Mouse (Mus musculus) CD4-positive, CD25-positive, alpha-beta regulatory T cell (primary cell): ENCODE results near the gene E130208F15Rik. TPM values are rescaled to one million over a fixed set of nuclear protein-coding genes. Genes with fewer than 3 reads are reported as not detected.

Experiments used
- polyA plus RNA-seq: library from polyadenylated mRNA; unstranded; fragments of 100-300 nt; shearing (Covaris generic); gene quantifications from one replicate; pipeline ENCODE4 v1.2.1, GENCODE M21; 2017

E130208F15Rik gene
- polyA plus RNA-seq, result not detected

GRCm38 (mm10) chr7:30321539-30322284 is at the start of gene E130208F15Rik:
Gene E130208F15Rik (plus strand): TSS chr7:30321740.

DNA sequence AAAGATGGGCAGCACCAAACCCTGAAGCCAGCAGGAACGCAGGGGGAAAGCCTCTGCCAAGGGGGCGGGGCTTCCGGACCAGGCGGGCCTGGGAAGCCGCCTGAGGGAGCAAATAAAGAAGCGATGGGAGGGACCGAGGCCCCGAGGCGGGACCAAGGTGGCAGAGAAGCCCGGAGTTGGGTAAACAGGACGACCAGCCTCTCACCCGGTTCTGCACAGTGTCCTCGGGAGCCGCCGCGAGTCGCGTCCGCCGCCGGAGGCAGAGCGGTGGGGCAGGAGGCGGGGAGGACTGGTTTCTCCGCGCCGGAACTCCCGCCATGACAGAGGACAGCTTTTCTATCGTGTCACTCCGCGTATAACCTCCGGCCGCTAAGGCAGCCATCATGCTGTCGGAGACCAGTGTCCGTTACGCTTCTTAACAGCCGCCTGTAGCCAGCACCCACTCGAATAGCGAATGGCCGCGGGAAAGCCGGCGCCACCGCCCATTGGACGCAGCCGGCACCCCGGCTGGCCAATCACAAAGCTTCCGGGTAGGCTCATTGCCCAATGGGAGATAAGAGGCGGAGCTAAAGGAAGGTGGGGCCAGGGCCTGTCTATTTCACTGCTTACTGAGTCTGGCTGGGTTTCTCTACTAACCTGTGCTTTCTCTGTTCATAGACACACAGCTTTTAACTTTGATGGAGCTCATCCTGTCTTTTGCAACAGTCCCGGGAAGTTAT is 41.4 kb upstream of the E130208F15Rik start, which contains the start of the genes Thap8 and Wdr62:
Gene Thap8 (plus strand): TSS at position 144 of the 719 bp plus-strand sequence.
Gene Wdr62 (minus strand): TSS at position 469 of the 719 bp plus-strand sequence.

DNA sequence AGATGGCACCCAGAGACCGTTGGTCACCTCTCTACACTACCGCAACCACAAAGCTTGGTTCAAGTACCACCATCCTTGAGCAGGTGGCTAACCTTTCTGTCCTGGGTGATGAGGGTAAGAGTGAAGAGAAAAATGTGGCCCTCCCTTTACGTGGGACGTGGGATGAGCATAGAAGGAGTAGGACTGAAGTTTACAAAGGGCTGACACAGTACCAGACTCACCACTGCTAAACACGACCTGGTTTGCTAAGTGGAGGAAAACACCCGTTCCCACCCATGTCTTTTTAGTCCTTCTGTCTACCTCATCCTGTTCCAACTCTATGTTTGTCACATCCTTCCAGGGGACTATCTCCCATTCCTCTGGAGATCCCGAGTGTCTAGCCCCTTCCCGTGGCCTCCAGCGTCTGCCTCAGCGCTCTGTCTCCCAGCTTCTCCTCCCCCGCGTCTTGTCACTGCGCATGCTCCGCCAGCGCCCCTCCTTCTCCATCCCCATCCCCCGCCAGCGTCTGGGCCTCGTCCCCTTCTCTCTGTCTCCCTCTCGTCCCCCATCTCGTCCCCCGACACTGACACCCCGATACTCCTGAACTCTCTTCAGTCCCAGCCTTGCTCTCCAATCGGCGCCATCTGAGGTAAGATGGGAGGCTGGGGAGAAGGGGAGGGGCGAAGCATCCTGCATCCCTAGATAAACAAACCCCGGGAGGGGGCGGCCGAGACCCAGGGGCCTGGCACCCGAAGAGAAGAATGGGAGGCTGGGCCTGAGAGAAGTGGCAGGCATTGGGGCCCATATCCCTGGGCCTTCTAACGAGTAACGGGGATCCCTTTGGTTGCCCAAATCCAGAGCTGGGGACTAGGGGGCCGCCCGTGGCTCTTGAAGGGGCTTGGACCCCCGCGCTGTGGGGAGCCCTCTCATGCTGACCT is 30.1 kb upstream of the E130208F15Rik start, which contains the start of gene Clip3:
Gene Clip3 (plus strand): TSS at position 514 of the 917 bp plus-strand sequence.

GRCm38 (mm10) chr7:30308076-30309005 is 13.2 kb upstream of the E130208F15Rik start, which contains the start of gene Alkbh6:
Gene Alkbh6 (plus strand): TSS chr7:30308717.

DNA sequence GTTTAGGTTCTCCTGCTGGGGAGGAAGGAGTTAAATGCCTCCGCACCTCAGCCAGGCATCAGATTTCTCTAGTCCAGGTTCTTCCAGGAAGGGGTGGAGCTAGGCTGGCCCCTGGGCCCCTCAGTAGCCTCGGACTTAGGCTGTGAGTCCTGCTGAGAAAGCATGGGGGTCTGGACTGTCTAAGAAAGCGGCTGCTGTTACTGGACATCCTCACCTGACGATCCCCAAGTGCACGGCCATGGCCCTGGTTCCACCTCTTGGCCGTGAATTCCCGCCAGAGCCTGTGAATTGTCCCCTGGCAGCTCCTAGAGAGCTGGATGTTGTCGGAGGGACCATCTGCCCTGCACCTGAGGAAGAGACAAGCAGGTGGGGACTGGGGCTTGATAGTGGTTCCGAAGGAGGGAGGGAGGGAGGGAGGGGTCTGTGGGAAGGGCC is 6.8 kb upstream of the E130208F15Rik start, which contains the start of gene Syne4:
Gene Syne4 (plus strand): TSS at position 87 of the 435 bp plus-strand sequence.

DNA sequence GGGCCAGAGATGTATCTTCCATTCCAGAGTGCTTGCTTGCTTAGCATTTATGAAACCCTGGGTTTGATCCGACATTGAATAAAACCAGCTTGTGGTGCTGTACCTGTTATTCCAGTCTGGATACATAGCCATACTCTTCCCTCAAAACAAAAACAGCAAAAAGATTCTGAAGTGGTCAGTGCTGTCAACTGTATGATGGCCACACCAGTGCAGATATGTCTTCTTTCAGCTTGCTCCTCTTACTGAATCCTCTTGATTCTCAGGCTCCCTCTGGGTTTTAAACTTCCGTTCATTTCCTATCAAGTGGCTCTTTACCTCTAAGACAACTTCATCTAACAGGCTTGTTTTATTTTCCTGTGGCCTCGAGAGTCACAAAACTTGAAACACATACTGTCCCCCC is 2.3 kb downstream of the E130208F15Rik start, which contains the start of gene Sdhaf1:
Gene Sdhaf1 (minus strand): TSS at position 101 of the 400 bp plus-strand sequence.

DNA sequence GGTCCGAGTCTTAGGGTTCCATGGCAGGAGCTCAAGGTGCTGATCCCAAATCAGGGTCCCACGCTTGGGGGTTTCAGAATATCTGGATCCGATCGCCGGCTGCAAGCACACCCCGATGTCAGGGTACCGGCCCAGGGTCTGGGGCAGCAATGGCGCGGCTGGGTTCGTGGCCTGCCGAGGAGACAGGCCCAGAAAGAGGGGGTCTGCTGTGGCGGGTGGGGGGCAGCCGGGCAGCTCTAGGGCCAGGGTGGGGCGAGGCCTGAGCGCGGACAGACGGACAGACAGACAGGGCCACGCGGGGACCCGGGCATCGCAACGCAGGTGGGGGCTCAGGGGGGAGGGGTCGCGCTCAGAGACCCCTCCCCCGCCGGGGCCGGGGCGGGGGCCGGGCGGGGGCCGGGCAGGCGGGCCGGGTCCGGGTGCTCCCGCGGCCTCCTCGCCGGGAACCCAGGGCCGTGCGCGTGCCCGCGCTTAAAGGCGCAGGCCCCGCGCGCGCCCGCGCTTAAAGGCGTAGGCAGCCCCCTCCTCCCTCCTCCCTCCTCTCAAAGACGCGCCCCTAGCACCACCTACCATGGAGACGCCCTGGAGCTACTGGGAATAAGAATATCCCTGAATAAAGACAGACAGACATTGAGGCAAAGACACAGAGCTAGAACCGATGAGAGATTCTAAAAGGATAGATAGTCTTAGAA is 41.3 kb downstream of the E130208F15Rik start, which contains the start of gene Lrfn3:
Gene Lrfn3 (minus strand): TSS at position 121 of the 692 bp plus-strand sequence.

Other genes with a start within 250 kb of the E130208F15Rik start
- 10.7 TPM for gene Zfp82, start 248.8 kb upstream of the E130208F15Rik start, polyA plus RNA-seq
- 2.2 TPM for gene Gm26920, start 231.3 kb upstream of the E130208F15Rik start, polyA plus RNA-seq
- gene Zfp566, start 231.2 kb upstream of the E130208F15Rik start, polyA plus RNA-seq, result 10.4 TPM
- 70.7 TPM for gene Zfp260, start 227.0 kb upstream of the E130208F15Rik start, polyA plus RNA-seq
- gene Zfp382, start 199.8 kb upstream of the E130208F15Rik start, polyA plus RNA-seq, result 10.2 TPM
- gene Zfp146, start 152.0 kb upstream of the E130208F15Rik start, polyA plus RNA-seq, result 32.2 TPM
- gene Cox7a1, start 137.6 kb upstream of the E130208F15Rik start, polyA plus RNA-seq, result 0.49 TPM
- 72.0 TPM for gene Capns1, start 122.9 kb upstream of the E130208F15Rik start, polyA plus RNA-seq
- 55.5 TPM for gene Polr2i, start 89.8 kb upstream of the E130208F15Rik start, polyA plus RNA-seq
- gene Tbcb, start 89.5 kb upstream of the E130208F15Rik start, polyA plus RNA-seq, result 105 TPM
- gene Ovol3, start 86.0 kb upstream of the E130208F15Rik start, polyA plus RNA-seq, result not detected
- gene Thap8, start 41.6 kb upstream of the E130208F15Rik start, polyA plus RNA-seq, result 0.39 TPM
- 5.4 TPM for gene Wdr62, start 41.3 kb upstream of the E130208F15Rik start, polyA plus RNA-seq
- 3.3 TPM for gene Clip3, start 30.0 kb upstream of the E130208F15Rik start, polyA plus RNA-seq
- 168 TPM for gene Alkbh6, start 13.0 kb upstream of the E130208F15Rik start, polyA plus RNA-seq
- 15.5 TPM for gene Syne4, start 6.9 kb upstream of the E130208F15Rik start, polyA plus RNA-seq
- 64.6 TPM for gene Sdhaf1, start 2.2 kb downstream of the E130208F15Rik start, polyA plus RNA-seq
- not detected for gene Lrfn3, start 41.0 kb downstream of the E130208F15Rik start, polyA plus RNA-seq
- gene Tyrobp, start 92.0 kb downstream of the E130208F15Rik start, polyA plus RNA-seq, result 5.5 TPM
- 409 TPM for gene Hcst, start 98.1 kb downstream of the E130208F15Rik start, polyA plus RNA-seq
- gene Nfkbid, start 100.0 kb downstream of the E130208F15Rik start, polyA plus RNA-seq, result 99.8 TPM
- gene Aplp1, start 123.8 kb downstream of the E130208F15Rik start, polyA plus RNA-seq, result 17.8 TPM
- not detected for gene Kirrel2, start 135.9 kb downstream of the E130208F15Rik start, polyA plus RNA-seq
- not detected for gene Nphs1, start 136.6 kb downstream of the E130208F15Rik start, polyA plus RNA-seq
- not detected for gene Prodh2, start 171.9 kb downstream of the E130208F15Rik start, polyA plus RNA-seq
- gene Arhgap33, start 213.3 kb downstream of the E130208F15Rik start, polyA plus RNA-seq, result 1.2 TPM
- gene Hspb6, start 230.4 kb downstream of the E130208F15Rik start, polyA plus RNA-seq, result 4.2 TPM
- gene Proser3, start 230.6 kb downstream of the E130208F15Rik start, polyA plus RNA-seq, result 9.9 TPM
- 89.4 TPM for gene Lin37, start 238.1 kb downstream of the E130208F15Rik start, polyA plus RNA-seq
- gene U2af1l4, start 241.6 kb downstream of the E130208F15Rik start, polyA plus RNA-seq, result 47.2 TPM
- gene Gm49396, start 241.6 kb downstream of the E130208F15Rik start, polyA plus RNA-seq, result 86.6 TPM
- gene Psenen, start 241.9 kb downstream of the E130208F15Rik start, polyA plus RNA-seq, result 217 TPM
- gene Igflr1, start 243.7 kb downstream of the E130208F15Rik start, polyA plus RNA-seq, result 150 TPM